Mouse (Mus musculus): ENCODE results near the gene BC025446. TPM values are rescaled to one million over a fixed set of nuclear protein-coding genes. Genes with fewer than 3 reads are reported as not detected.
"Not testable (repeated sequence)": the region's sequence is repeated elsewhere in the genome, so short reads cannot be mapped to it uniquely, and the experiment has no call there.

Gene BC025446
- 2.4 TPM for polyA plus RNA-seq (2012; fragmentation: generic; extraction: Trizol)

- H3ac ChIP-seq (ENCODE audit: control insufficient read depth, insufficient read length) = no peak within 1 kb of the TSS
- no peak for TF ChIP-seq POLR2A (IDR thresholded peaks at IDR 0.05; ENCODE audit: insufficient read length, low read depth)
- TF ChIP-seq TCF3 (IDR thresholded peaks at IDR 0.05; ENCODE audit: insufficient read length, low read depth) = no peak
- no peak for TF ChIP-seq CEBPB (IDR thresholded peaks at IDR 0.05; ENCODE audit: insufficient read depth, poor library complexity, severe bottlenecking)
- TF ChIP-seq MYOG (IDR thresholded peaks at IDR 0.05; ENCODE audit: control insufficient read depth in 1 of 3, insufficient read depth in 1 of 3, insufficient read length in 2 of 3, low read depth in 2 of 3) = no peak
- H3K79me2 ChIP-seq (ENCODE audit: control insufficient read depth, insufficient read depth) = no peaks in the 10 kb centered on the region
- no peak within 1 kb of the TSS for H3K4me3 ChIP-seq
- H3K36me3 ChIP-seq (ENCODE audit: control insufficient read depth, insufficient read depth) = no peaks in the 10 kb centered on the region
- no peaks in the 10 kb centered on the region for H3K27me3 ChIP-seq (ENCODE audit: control insufficient read depth, insufficient read depth, insufficient read length)
- H3K4me2 ChIP-seq (ENCODE audit: low read depth) = no peak within 1 kb of the TSS
These were observed at the start of gene BC025446 for GRCm38 (mm10) chr15:75215778-75216691. Gene BC025446 (plus strand): TSS chr15:75216376.

- no peak overlapping the region for H3ac ChIP-seq (ENCODE audit: control insufficient read depth, insufficient read length)
- H3K79me2 ChIP-seq (ENCODE audit: control insufficient read depth, insufficient read depth) = no peaks in the 10 kb centered on the region
- no peaks in the 10 kb centered on the region for H3K27me3 ChIP-seq (ENCODE audit: control insufficient read depth, insufficient read depth, insufficient read length)
- no peak overlapping the region for H3K4me3 ChIP-seq
- no peaks in the 10 kb centered on the region for H3K36me3 ChIP-seq (ENCODE audit: control insufficient read depth, insufficient read depth)
- TF ChIP-seq TCF12 (IDR thresholded peaks at IDR 0.05; ENCODE audit: insufficient read depth, poor library complexity, severe bottlenecking) (no peak), E2F4 (IDR thresholded peaks at IDR 0.05; ENCODE audit: insufficient read depth) (no peak), CEBPB (IDR thresholded peaks at IDR 0.05; ENCODE audit: insufficient read depth, poor library complexity, severe bottlenecking) (no peak)
- H3K4me2 ChIP-seq (ENCODE audit: low read depth) = no peak overlapping the region
These were observed 40.7 kb upstream of the BC025446 start for GRCm38 (mm10) chr15:75175506-75175905.

DNA sequence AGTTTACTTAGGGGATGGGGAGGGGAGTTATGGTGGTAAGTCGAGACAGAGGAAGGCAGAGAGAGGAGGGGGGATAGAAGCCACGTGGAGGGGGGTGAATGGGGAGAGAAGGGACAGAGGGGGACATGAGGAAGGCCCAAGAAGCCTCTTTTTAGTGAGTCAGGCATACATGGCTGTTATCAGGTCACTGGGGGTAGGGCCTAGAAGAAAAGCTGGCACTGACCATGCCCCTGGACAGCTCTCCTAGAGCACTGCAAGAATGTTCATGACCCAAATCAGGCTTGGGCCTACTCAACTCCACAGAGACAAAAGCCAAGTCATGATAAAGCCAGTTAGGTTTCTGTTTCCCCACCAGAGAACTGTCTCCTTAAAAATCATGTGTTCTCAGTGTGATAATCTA lies 29.9 kb upstream of the BC025446 start:
- Histone ChIP-seq H3K79me2 (ENCODE audit: control insufficient read depth, insufficient read depth) (no peaks in the 10 kb centered on the region), H3K4me2 (ENCODE audit: low read depth) (no peak overlapping the region), H3ac (ENCODE audit: control insufficient read depth, insufficient read length) (no peak overlapping the region), H3K36me3 (ENCODE audit: control insufficient read depth, insufficient read depth) (no peaks in the 10 kb centered on the region), H3K4me3 (no peak overlapping the region), H3K27me3 (ENCODE audit: control insufficient read depth, insufficient read depth, insufficient read length) (no peaks in the 10 kb centered on the region)
- no peak for TF ChIP-seq USF1 (IDR thresholded peaks at IDR 0.05; ENCODE audit: low read depth)
- TF ChIP-seq TCF12 (IDR thresholded peaks at IDR 0.05; ENCODE audit: insufficient read depth, poor library complexity, severe bottlenecking) = no peak
- no peak for TF ChIP-seq E2F4 (IDR thresholded peaks at IDR 0.05; ENCODE audit: insufficient read depth)
- TF ChIP-seq POLR2A (IDR thresholded peaks at IDR 0.05; ENCODE audit: insufficient read length, low read depth) = no peak
- TF ChIP-seq REST (IDR thresholded peaks at IDR 0.05; ENCODE audit: insufficient read depth, insufficient read length) = no peak
- TF ChIP-seq MAX (IDR thresholded peaks at IDR 0.05; ENCODE audit: low read depth) = no peak
- no peak for TF ChIP-seq MYOG (IDR thresholded peaks at IDR 0.05; ENCODE audit: control insufficient read depth in 1 of 3, insufficient read depth in 1 of 3, insufficient read length in 2 of 3, low read depth in 2 of 3)
- no peak for TF ChIP-seq CEBPB (IDR thresholded peaks at IDR 0.05; ENCODE audit: insufficient read depth, poor library complexity, severe bottlenecking)
- TF ChIP-seq POLR2AphosphoS2 (IDR thresholded peaks at IDR 0.05; ENCODE audit: insufficient read length, low read depth) = no peak
- no peak for TF ChIP-seq MYOD1 (IDR thresholded peaks at IDR 0.05; ENCODE audit: control insufficient read depth in 1 of 3, insufficient read length in 2 of 3, low read depth in 2 of 3)
- TF ChIP-seq TCF3 (IDR thresholded peaks at IDR 0.05; ENCODE audit: insufficient read length, low read depth) = no peak
- no peak for TF ChIP-seq SRF (IDR thresholded peaks at IDR 0.05; ENCODE audit: control insufficient read depth, insufficient read length, low read depth)

GRCm38 (mm10) chr15:75189116-75189515 lies 27.1 kb upstream of the BC025446 start:
- Histone ChIP-seq H3K79me2 (ENCODE audit: control insufficient read depth, insufficient read depth) (no peaks in the 10 kb centered on the region), H3K4me2 (ENCODE audit: low read depth) (no peak overlapping the region)
- TF ChIP-seq TCF12 (IDR thresholded peaks at IDR 0.05; ENCODE audit: insufficient read depth, poor library complexity, severe bottlenecking) (no peak), USF1 (IDR thresholded peaks at IDR 0.05; ENCODE audit: low read depth) (no peak), REST (IDR thresholded peaks at IDR 0.05; ENCODE audit: insufficient read depth, insufficient read length) (no peak), E2F4 (IDR thresholded peaks at IDR 0.05; ENCODE audit: insufficient read depth) (no peak), POLR2AphosphoS2 (IDR thresholded peaks at IDR 0.05; ENCODE audit: insufficient read length, low read depth) (no peak), MAX (IDR thresholded peaks at IDR 0.05; ENCODE audit: low read depth) (no peak), MYOG (IDR thresholded peaks at IDR 0.05; ENCODE audit: control insufficient read depth in 1 of 3, insufficient read depth in 1 of 3, insufficient read length in 2 of 3, low read depth in 2 of 3) (no peak), TCF3 (IDR thresholded peaks at IDR 0.05; ENCODE audit: insufficient read length, low read depth) (no peak), MYOD1 (IDR thresholded peaks at IDR 0.05; ENCODE audit: control insufficient read depth in 1 of 3, insufficient read length in 2 of 3, low read depth in 2 of 3) (no peak), SRF (IDR thresholded peaks at IDR 0.05; ENCODE audit: control insufficient read depth, insufficient read length, low read depth) (no peak), CEBPB (IDR thresholded peaks at IDR 0.05; ENCODE audit: insufficient read depth, poor library complexity, severe bottlenecking) (no peak), POLR2A (IDR thresholded peaks at IDR 0.05; ENCODE audit: insufficient read length, low read depth) (no peak)

GRCm38 (mm10) chr15:75190560-75190959 lies 25.6 kb upstream of the BC025446 start:
- H3K79me2 ChIP-seq (ENCODE audit: control insufficient read depth, insufficient read depth); H3K4me2 ChIP-seq (ENCODE audit: low read depth); H3ac ChIP-seq (ENCODE audit: control insufficient read depth, insufficient read length); H3K4me3 ChIP-seq; H3K27me3 ChIP-seq (ENCODE audit: control insufficient read depth, insufficient read depth, insufficient read length); H3K36me3 ChIP-seq (ENCODE audit: control insufficient read depth, insufficient read depth): not testable (repeated sequence)

More at GRCm38 (mm10) chr15:75189116-75189515, 27.1 kb upstream of the BC025446 start:
- H3K4me3 ChIP-seq = no peak overlapping the region
- no peak overlapping the region for H3ac ChIP-seq (ENCODE audit: control insufficient read depth, insufficient read length)
- no peaks in the 10 kb centered on the region for H3K36me3 ChIP-seq (ENCODE audit: control insufficient read depth, insufficient read depth)
- no peaks in the 10 kb centered on the region for H3K27me3 ChIP-seq (ENCODE audit: control insufficient read depth, insufficient read depth, insufficient read length)

Measured in myocyte (in vitro differentiated cells).